Comparison of ENCODE assay signal across 18 mouse cellular contexts in genomic region chr15:64470743-64471142, GRCm38 (mm10).
A peak's percentile ranks its signal among the peaks of the same experiment; 100 is the strongest.
DNase-seq lines count a peak whose midpoint lies in the region; ATAC-seq and TF ChIP-seq lines count a peak whose summit lies in the region.
"Had no signal": no experiment of that assay in that cellular context is flagged by ENCODE, and none has a peak within 500 bp of the region (broad histone marks: within the 10 kb centered on the region; RNA-seq: fewer than 3 reads in every experiment).

No protein-coding gene starts in this region.

- 93% methylated on average over 1 of the region's 1 CpGs for WGBS in neural tube, embryonic 15.5 days
- 81% methylated on average over 1 of the region's 1 CpGs for WGBS in intestine, postnatal 0 days

- no peak for TF ChIP-seq CTCF in intestine, postnatal 0 days (IDR thresholded peaks at IDR 0.05; ENCODE audit: low read depth)

- peak; percentile 4 for DNase-seq in adrenal gland, adult 2 months
- no peak for DNase-seq in adrenal gland, adult 18-20 months (ENCODE audit: low spot score in 2 of 2)
- DNase-seq in lung, postnatal 10 days, result peak; percentile 16
- DNase-seq in lung, postnatal 14 days, result no peak
- DNase-seq in heart, adult 9 months (ENCODE audit: low spot score in 2 of 2), result peak; percentile 53 to 63
- no peak for DNase-seq in layer of hippocampus, adult 9-11 months
- DNase-seq: cerebellum, postnatal 36 days; forebrain, postnatal 0 days; kidney, adult 2 months; kidney, postnatal 4 days; liver, postnatal 0 days; right cerebral cortex, postnatal 14 days; thymus, adult 2 months had no signal

- H3K9ac ChIP-seq in neural tube, embryonic 15.5 days (replicated peaks), result no peak overlapping the region
- H3K9ac ChIP-seq in intestine, postnatal 0 days (ENCODE audit: low read depth, low read length), result no peak overlapping the region
- H3K9ac ChIP-seq: embryonic facial prominence, embryonic 13.5 days; forebrain, postnatal 0 days; hindbrain, embryonic 15.5 days; limb, embryonic 12.5 days; liver, postnatal 0 days had no signal

- H3K4me3 ChIP-seq in neural tube, embryonic 15.5 days (replicated peaks), result no peak overlapping the region
- H3K4me3 ChIP-seq in intestine, postnatal 0 days (ENCODE audit: low read depth, low read length), result no peak overlapping the region
- H3K4me3 ChIP-seq: embryonic facial prominence, embryonic 13.5 days; hindbrain, embryonic 15.5 days; limb, embryonic 12.5 days had no signal

- H3K27ac ChIP-seq in neural tube, embryonic 15.5 days (replicated peaks), result no peak overlapping the region
- H3K27ac ChIP-seq in intestine, postnatal 0 days (ENCODE audit: low read depth, low read length), result no peak overlapping the region
- H3K27ac ChIP-seq: embryonic facial prominence, embryonic 13.5 days; hindbrain, embryonic 15.5 days; limb, embryonic 12.5 days had no signal

- H3K9me3 ChIP-seq in neural tube, embryonic 15.5 days (replicated peaks), result no peaks in the 10 kb centered on the region
- no peaks in the 10 kb centered on the region for H3K9me3 ChIP-seq in intestine, postnatal 0 days (ENCODE audit: control insufficient read depth)
- H3K9me3 ChIP-seq: embryonic facial prominence, embryonic 13.5 days; hindbrain, embryonic 15.5 days; limb, embryonic 12.5 days had no signal

- no peak overlapping the region for H3K4me2 ChIP-seq in neural tube, embryonic 15.5 days
- no peak overlapping the region for H3K4me2 ChIP-seq in intestine, postnatal 0 days (replicated peaks; ENCODE audit: low read depth)
- H3K4me2 ChIP-seq: embryonic facial prominence, embryonic 13.5 days; hindbrain, embryonic 15.5 days; limb, embryonic 12.5 days had no signal

- ATAC-seq in neural tube, embryonic 15.5 days (ENCODE audit: low FRiP score), result no peak
- ATAC-seq in intestine, postnatal 0 days, result no peak
- ATAC-seq: forebrain, postnatal 0 days; liver, postnatal 0 days had no signal

- H3K27me3 ChIP-seq in neural tube, embryonic 15.5 days (replicated peaks), result no peaks in the 10 kb centered on the region
- H3K27me3 ChIP-seq in intestine, postnatal 0 days (replicated peaks; ENCODE audit: control insufficient read depth, insufficient read depth, low read length), result no peaks in the 10 kb centered on the region
- H3K27me3 ChIP-seq: embryonic facial prominence, embryonic 13.5 days; hindbrain, embryonic 15.5 days; limb, embryonic 12.5 days had no signal

- no peaks in the 10 kb centered on the region for H3K4me1 ChIP-seq in neural tube, embryonic 15.5 days
- H3K4me1 ChIP-seq in intestine, postnatal 0 days (replicated peaks; ENCODE audit: control insufficient read depth, insufficient read depth, low read length), result no peaks in the 10 kb centered on the region
- H3K4me1 ChIP-seq: embryonic facial prominence, embryonic 13.5 days; hindbrain, embryonic 15.5 days; limb, embryonic 12.5 days had no signal

- H3K36me3 ChIP-seq in neural tube, embryonic 15.5 days, result no peaks in the 10 kb centered on the region
- H3K36me3 ChIP-seq in intestine, postnatal 0 days (ENCODE audit: control insufficient read depth, insufficient read depth), result no peaks in the 10 kb centered on the region
- H3K36me3 ChIP-seq: embryonic facial prominence, embryonic 13.5 days; hindbrain, embryonic 15.5 days; limb, embryonic 12.5 days had no signal

Comparison
In these comparisons a context has a peak if more than half of its experiments do, and no peak if none do; other contexts are left out.
1. DNase-seq: peak in adrenal gland, adult 2 months (single experiment), lung, postnatal 10 days (single experiment) and heart, adult 9 months (2 of 2); none in adrenal gland, adult 18-20 months (0 of 2), lung, postnatal 14 days (single experiment) and layer of hippocampus, adult 9-11 months (single experiment).